ENCODE assay signal across 19 mouse cellular contexts in the genomic region with DNA sequence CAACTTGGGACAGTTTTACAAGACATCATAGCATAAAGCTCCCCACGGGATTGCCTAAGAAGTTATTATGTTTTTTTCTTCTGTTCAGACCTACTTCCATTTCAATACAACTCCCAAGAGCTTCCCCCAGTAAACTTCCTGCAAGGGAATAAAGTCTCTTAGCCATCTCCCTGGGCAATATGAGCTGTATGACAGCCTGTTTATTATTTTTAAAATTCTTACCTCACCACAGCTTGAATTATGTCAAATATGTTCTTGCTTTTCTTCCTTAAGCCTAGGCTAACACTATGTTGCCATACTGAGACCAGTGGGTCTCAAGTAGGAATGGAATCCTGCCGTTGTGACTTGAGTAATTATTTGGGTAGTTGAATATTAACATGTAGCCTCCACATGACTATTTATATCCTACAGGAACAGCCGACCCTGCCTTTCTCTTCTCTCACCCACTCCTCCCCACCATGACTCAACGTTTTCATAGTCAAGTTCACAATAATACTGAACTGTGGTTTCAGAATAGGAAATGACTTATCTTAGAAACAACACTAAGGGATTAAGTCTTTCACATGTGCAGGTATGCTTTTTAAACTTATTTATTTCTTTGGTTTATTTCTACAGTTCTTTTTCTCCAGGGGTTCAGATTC. TPM values are rescaled to one million over a fixed set of nuclear protein-coding genes. Genes with fewer than 3 reads are reported as not detected.
A peak's percentile ranks its signal among the peaks of the same experiment; 100 is the strongest.
DNase-seq lines count a peak whose midpoint lies in the region; ATAC-seq lines count a peak whose summit lies in the region.
"Had no signal": no experiment of that assay in that cellular context is flagged by ENCODE, and none has a peak within 500 bp of the region (broad histone marks: within the 10 kb centered on the region; RNA-seq: fewer than 3 reads in every experiment).

No protein-coding gene starts in this region.

- no peak overlapping the region for H3K4me2 ChIP-seq in lung, embryonic 16.5 days (ENCODE audit: low read depth, low read length)
- no peak overlapping the region for H3K4me2 ChIP-seq in stomach, embryonic 16.5 days (ENCODE audit: low read depth, low read length)
- H3K4me2 ChIP-seq: liver, embryonic 15.5 days; neural tube, embryonic 12.5 days had no signal

- H3K27me3 ChIP-seq in lung, embryonic 16.5 days (ENCODE audit: control insufficient read depth, insufficient read depth, low read depth, low read length), result no peaks in the 10 kb centered on the region
- no peaks in the 10 kb centered on the region for H3K27me3 ChIP-seq in stomach, embryonic 16.5 days (ENCODE audit: control insufficient read depth, insufficient read depth, low read length)
- H3K27me3 ChIP-seq in limb, embryonic 10.5 days (ENCODE audit: low read depth, poor library complexity, severe bottlenecking), result no peaks in the 10 kb centered on the region
- H3K27me3 ChIP-seq: liver, embryonic 15.5 days; neural tube, embryonic 12.5 days had no signal

- no peaks in the 10 kb centered on the region for H3K36me3 ChIP-seq in lung, embryonic 16.5 days (ENCODE audit: control insufficient read depth, insufficient read depth, low read length)
- H3K36me3 ChIP-seq in stomach, embryonic 16.5 days (ENCODE audit: control insufficient read depth, insufficient read depth, low read length), result no peaks in the 10 kb centered on the region
- H3K36me3 ChIP-seq in limb, embryonic 10.5 days, result no peaks in the 10 kb centered on the region
- H3K36me3 ChIP-seq: liver, embryonic 15.5 days; neural tube, embryonic 12.5 days had no signal

- H3K4me3 ChIP-seq in lung, embryonic 16.5 days (ENCODE audit: low read length), result no peak overlapping the region
- no peak overlapping the region for H3K4me3 ChIP-seq in stomach, embryonic 16.5 days (replicated peaks; ENCODE audit: low read length)
- no peak overlapping the region for H3K4me3 ChIP-seq in limb, embryonic 10.5 days
- H3K4me3 ChIP-seq: liver, embryonic 15.5 days; neural tube, embryonic 12.5 days had no signal

- peaks cover 30% of the 10 kb centered on the region for H3K4me1 ChIP-seq in lung, embryonic 16.5 days (replicated peaks; ENCODE audit: control insufficient read depth, insufficient read depth, low read length)
- peaks cover 3% of the 10 kb centered on the region; the same call in 1 of the 2 replicates for H3K4me1 ChIP-seq in stomach, embryonic 16.5 days (ENCODE audit: control insufficient read depth, insufficient read depth, low read length)
- 0 out of 2 replicates have a peak, but pooled peaks cover 4% of the 10 kb centered on the region for H3K4me1 ChIP-seq in limb, embryonic 10.5 days
- H3K4me1 ChIP-seq: neural tube, embryonic 12.5 days had no signal

- no peak for DNase-seq in lung, postnatal 25 days (ENCODE audit: low spot score)
- DNase-seq in NIH3T3 (ENCODE audit: low read depth), result peak; percentile 80
- peak; percentile 46 for DNase-seq in induced T-regulatory cell, adult 2 months (ENCODE audit: low read depth)
- DNase-seq in limb, embryonic 10.5 days (ENCODE audit: low spot score), result no peak
- no peak for DNase-seq in embryo, embryonic 10.5 days (ENCODE audit: low spot score)
- DNase-seq in cerebellum, postnatal 4 days (ENCODE audit: low spot score in 2 of 2), result no peak
- DNase-seq: cerebellum, postnatal 14 days; heart, postnatal 36 days; kidney, adult 18-20 months; left cerebral cortex, postnatal 4 days; midbrain, embryonic 14.5 days; retina, postnatal 1 day; spleen, adult 18-20 months; thymus, adult 18-20 months had no signal

- peak overlapping the region; percentile 50 for H3K27ac ChIP-seq in lung, embryonic 16.5 days (ENCODE audit: low read length)
- H3K27ac ChIP-seq in stomach, embryonic 16.5 days (ENCODE audit: low read length), result peak overlapping the region; percentile 71
- H3K27ac ChIP-seq in limb, embryonic 10.5 days, result no peak overlapping the region
- H3K27ac ChIP-seq: liver, embryonic 15.5 days; neural tube, embryonic 12.5 days had no signal

- WGBS in lung, embryonic 16.5 days, result 25% methylated on average over 4 of the region's 4 CpGs
- 36% methylated on average over 4 of the region's 4 CpGs for WGBS in stomach, embryonic 16.5 days
- WGBS in limb, embryonic 10.5 days, result 88% methylated on average over 4 of the region's 4 CpGs

- no peak for ATAC-seq in lung, embryonic 16.5 days (ENCODE audit: low read depth)
- peak; percentile 82 for ATAC-seq in stomach, embryonic 16.5 days (ENCODE audit: insufficient read depth, low FRiP score)

- no peak overlapping the region for H3K9ac ChIP-seq in lung, embryonic 16.5 days (ENCODE audit: low read length)
- no peak overlapping the region for H3K9ac ChIP-seq in stomach, embryonic 16.5 days (ENCODE audit: low read length)
- H3K9ac ChIP-seq: liver, embryonic 15.5 days; neural tube, embryonic 12.5 days had no signal

- H3K9me3 ChIP-seq in lung, embryonic 16.5 days (ENCODE audit: control insufficient read depth, low read length), result no peaks in the 10 kb centered on the region
- H3K9me3 ChIP-seq in stomach, embryonic 16.5 days (replicated peaks; ENCODE audit: control insufficient read depth, low read length), result no peaks in the 10 kb centered on the region
- H3K9me3 ChIP-seq in limb, embryonic 10.5 days (replicated peaks), result no peaks in the 10 kb centered on the region
- H3K9me3 ChIP-seq: liver, embryonic 15.5 days; neural tube, embryonic 12.5 days had no signal

RNA-seq across cellular contexts. Expression of a gene that starts 21.5 kb away (rescaled TPM):
- polyA plus RNA-seq in lung, embryonic 16.5 days (2015; fragmentation: Nextera tagmentation; extraction: Ambion mirVana), result 0.35 and 0.97 TPM in 2 replicates
- polyA plus RNA-seq in stomach, embryonic 16.5 days (2015; fragmentation: Nextera tagmentation; extraction: Ambion mirVana), result 41.0 and 44.8 TPM in 2 replicates
- 0.15 TPM in 1 of 2 replicates, not detected in the other for polyA plus RNA-seq in limb, embryonic 10.5 days (2016; fragmentation: Nextera tagmentation; extraction: Ambion mirVana)
- polyA plus RNA-seq: midbrain, embryonic 14.5 days; neural tube, embryonic 12.5 days had no signal

RNA-seq across cellular contexts. Expression of a gene that starts 23.1 kb away (rescaled TPM):
- polyA plus RNA-seq in lung, embryonic 16.5 days (2015; fragmentation: Nextera tagmentation; extraction: Ambion mirVana), result 0.20 TPM in 1 of 2 replicates, not detected in the other
- 0.06 TPM in 1 of 2 replicates, not detected in the other for polyA plus RNA-seq in stomach, embryonic 16.5 days (2015; fragmentation: Nextera tagmentation; extraction: Ambion mirVana)
- not detected in 2 replicates for polyA plus RNA-seq in limb, embryonic 10.5 days (2016; fragmentation: Nextera tagmentation; extraction: Ambion mirVana)
- polyA plus RNA-seq: embryonic facial prominence, embryonic 14.5 days; liver, embryonic 15.5 days; midbrain, embryonic 14.5 days; neural tube, embryonic 12.5 days had no signal

RNA-seq across cellular contexts. Expression of a gene that starts 24.9 kb away (rescaled TPM):
- polyA plus RNA-seq in lung, embryonic 16.5 days (2015; fragmentation: Nextera tagmentation; extraction: Ambion mirVana), result 1,118 and 1,160 TPM in 2 replicates
- 224 and 245 TPM in 2 replicates for polyA plus RNA-seq in stomach, embryonic 16.5 days (2015; fragmentation: Nextera tagmentation; extraction: Ambion mirVana)
- polyA plus RNA-seq in limb, embryonic 10.5 days (2016; fragmentation: Nextera tagmentation; extraction: Ambion mirVana), result 1.2 and 3.2 TPM in 2 replicates

RNA-seq across cellular contexts. Expression of a gene that starts 41.2 kb away (rescaled TPM):
- 85.2 and 98.2 TPM in 2 replicates for polyA plus RNA-seq in lung, embryonic 16.5 days (2015; fragmentation: Nextera tagmentation; extraction: Ambion mirVana)
- 57.8 and 69.5 TPM in 2 replicates for polyA plus RNA-seq in stomach, embryonic 16.5 days (2015; fragmentation: Nextera tagmentation; extraction: Ambion mirVana)
- polyA plus RNA-seq in limb, embryonic 10.5 days (2016; fragmentation: Nextera tagmentation; extraction: Ambion mirVana), result 30.2 and 32.5 TPM in 2 replicates

RNA-seq across cellular contexts. Expression of a gene that starts 43.0 kb away (rescaled TPM):
- polyA plus RNA-seq in lung, embryonic 16.5 days (2015; fragmentation: Nextera tagmentation; extraction: Ambion mirVana), result 7.1 and 7.8 TPM in 2 replicates
- polyA plus RNA-seq in stomach, embryonic 16.5 days (2015; fragmentation: Nextera tagmentation; extraction: Ambion mirVana), result 6.9 and 7.9 TPM in 2 replicates
- polyA plus RNA-seq in limb, embryonic 10.5 days (2016; fragmentation: Nextera tagmentation; extraction: Ambion mirVana), result 1.8 and 2.4 TPM in 2 replicates
- polyA plus RNA-seq: midbrain, embryonic 14.5 days had no signal

Comparison
In these comparisons a context has a peak if more than half of its experiments do, and no peak if none do; other contexts are left out.
1. DNase-seq: peak in NIH3T3 (single experiment) and induced T-regulatory cell, adult 2 months (single experiment); none in lung, postnatal 25 days (single experiment), limb, embryonic 10.5 days (single experiment), embryo, embryonic 10.5 days (single experiment) and cerebellum, postnatal 4 days (0 of 2).
2. RNA of a gene that starts 21.5 kb away (polyA plus RNA-seq): 41.0 to 44.8 TPM in stomach, embryonic 16.5 days; 0.35 to 0.97 TPM in lung, embryonic 16.5 days and 0.15 TPM in limb, embryonic 10.5 days; every median in the first group is over 10 times any median in the second.
3. RNA of a gene that starts 24.9 kb away (polyA plus RNA-seq): 1,118 to 1,160 TPM in lung, embryonic 16.5 days and 224 to 245 TPM in stomach, embryonic 16.5 days; 1.2 to 3.2 TPM in limb, embryonic 10.5 days; every median in the first group is over 10 times any median in the second.